In the genomic region with DNA sequence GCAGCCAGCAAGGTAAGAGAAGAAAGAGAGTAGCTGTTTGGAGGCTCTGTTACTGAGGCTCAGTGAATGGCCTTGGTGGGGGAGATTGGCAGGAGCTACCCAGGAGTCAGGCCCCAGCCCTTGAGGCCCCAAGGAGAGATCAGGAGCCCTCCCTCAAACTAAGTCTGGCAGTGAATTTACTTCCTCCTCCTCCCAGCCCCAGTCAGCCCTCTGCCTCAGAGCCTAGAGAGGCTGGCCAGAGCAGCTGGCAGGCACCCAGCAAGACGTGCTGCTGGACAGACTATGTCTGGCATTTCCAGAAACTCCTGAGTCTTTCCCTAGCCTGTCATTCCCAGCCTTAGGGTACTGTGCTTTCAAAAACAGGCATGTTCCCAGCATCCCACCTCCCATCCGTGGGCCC, we compare ENCODE assay signal across 9 mouse cellular contexts. TPM values are rescaled to one million over a fixed set of nuclear protein-coding genes. Genes with fewer than 3 reads are reported as not detected.
A peak's percentile ranks its signal among the peaks of the same experiment; 100 is the strongest.
DNase-seq lines count a peak whose midpoint lies in the region; ATAC-seq and TF ChIP-seq lines count a peak whose summit lies in the region.
"Had no signal": no experiment of that assay in that cellular context is flagged by ENCODE, and none has a peak within 500 bp of the region (broad histone marks: within the 10 kb centered on the region; RNA-seq: fewer than 3 reads in every experiment).

No protein-coding gene starts in this region.

- peak overlapping the region; percentile 79 for H3K27ac ChIP-seq in lung, embryonic 14.5 days (ENCODE audit: low read depth)
- no peak overlapping the region for H3K27ac ChIP-seq in hindbrain, embryonic 13.5 days
- H3K27ac ChIP-seq: macrophage had no signal

- TF ChIP-seq CTCF in lung, embryonic 14.5 days (IDR thresholded peaks at IDR 0.05; ENCODE audit: low read depth): no peak

- peaks cover 3% of the 10 kb centered on the region; the same call in 1 of the 2 replicates for H3K27me3 ChIP-seq in lung, embryonic 14.5 days (ENCODE audit: insufficient read depth, low read length)
- peaks cover 18% of the 10 kb centered on the region for H3K27me3 ChIP-seq in hindbrain, embryonic 13.5 days

- H3K4me2 ChIP-seq in lung, embryonic 14.5 days: peak overlapping the region; percentile 45
- H3K4me2 ChIP-seq in hindbrain, embryonic 13.5 days: no peak overlapping the region

- peak; percentile 56 to 70 for DNase-seq in cerebellum, postnatal 14 days
- DNase-seq in cerebellum, adult 9-10 months: no peak
- peak; percentile 49 for DNase-seq in urinary bladder, postnatal 25 days (ENCODE audit: low spot score)
- no peak for DNase-seq in urinary bladder, postnatal 10 days (ENCODE audit: low spot score)
- peak; percentile 82 for DNase-seq in heart, postnatal 4 days
- peak; percentile 98 for DNase-seq in lung, embryonic 14.5 days

- ATAC-seq in lung, embryonic 14.5 days (ENCODE audit: insufficient read depth): peak; percentile 95
- ATAC-seq in megakaryocyte-erythroid progenitor cell, adult 5-6 weeks (replicated peaks; ENCODE audit: low FRiP score, low TSS enrichment, poor library complexity, severe bottlenecking): no peak
- no peak for ATAC-seq in hindbrain, embryonic 13.5 days (ENCODE audit: low FRiP score)

- H3K4me1 ChIP-seq in lung, embryonic 14.5 days (ENCODE audit: insufficient read depth): peaks cover 21% of the 10 kb centered on the region
- H3K4me1 ChIP-seq in hindbrain, embryonic 13.5 days (replicated peaks): peaks cover 7% of the 10 kb centered on the region

- 17% methylated on average over 2 of the region's 2 CpGs for WGBS in lung, embryonic 14.5 days
- WGBS in hindbrain, embryonic 13.5 days: 50% methylated on average over 2 of the region's 2 CpGs

- no peaks in the 10 kb centered on the region for H3K9me3 ChIP-seq in lung, embryonic 14.5 days (ENCODE audit: low read depth, low read length)
- H3K9me3 ChIP-seq in hindbrain, embryonic 13.5 days: no peaks in the 10 kb centered on the region

- no peaks in the 10 kb centered on the region for H3K36me3 ChIP-seq in lung, embryonic 14.5 days (ENCODE audit: insufficient read depth)
- H3K36me3 ChIP-seq in hindbrain, embryonic 13.5 days: no peaks in the 10 kb centered on the region

- H3K9ac ChIP-seq in lung, embryonic 14.5 days: no peak overlapping the region
- H3K9ac ChIP-seq in hindbrain, embryonic 13.5 days: no peak overlapping the region

- no peak overlapping the region for H3K4me3 ChIP-seq in lung, embryonic 14.5 days (ENCODE audit: low read depth, low read length)
- no peak overlapping the region for H3K4me3 ChIP-seq in hindbrain, embryonic 13.5 days

RNA-seq across cellular contexts. Expression of gene P2ry6, which starts 4.7 kb away (rescaled TPM):
- total RNA-seq in heart, postnatal 4 days (2021): 1 to 10 TPM; 2.5 to 2.6 TPM
- polyA plus RNA-seq in lung, embryonic 14.5 days (2014; fragmentation: Nextera tagmentation; extraction: Ambion mirVana): 9.4 and 10.9 TPM in 2 replicates
- total RNA-seq in megakaryocyte-erythroid progenitor cell, adult 5-6 weeks (2014; fragmentation: Nextera tagmentation): not detected in 2 replicates
- not detected in 2 replicates for total RNA-seq in megakaryocyte-erythroid progenitor cell, adult 5-6 weeks (2017)
- 2.7 and 3.5 TPM in 2 replicates for polyA plus RNA-seq in hindbrain, embryonic 13.5 days (2015; fragmentation: Nextera tagmentation; extraction: Ambion mirVana)

RNA-seq across cellular contexts. Expression of gene P2ry2, which starts 33.5 kb away (rescaled TPM):
- 10 to 100 TPM; 10.6 to 12.2 TPM for total RNA-seq in heart, postnatal 4 days (2021)
- polyA plus RNA-seq in lung, embryonic 14.5 days (2014; fragmentation: Nextera tagmentation; extraction: Ambion mirVana): 3.4 and 3.5 TPM in 2 replicates
- total RNA-seq in megakaryocyte-erythroid progenitor cell, adult 5-6 weeks (2014; fragmentation: Nextera tagmentation): 0.64 and 0.70 TPM in 2 replicates
- 0.28 and 2.2 TPM in 2 replicates for total RNA-seq in megakaryocyte-erythroid progenitor cell, adult 5-6 weeks (2017)
- polyA plus RNA-seq in hindbrain, embryonic 13.5 days (2015; fragmentation: Nextera tagmentation; extraction: Ambion mirVana): 0.39 and 0.65 TPM in 2 replicates

RNA-seq across cellular contexts. Expression of gene Arhgef17, which starts 47.3 kb away (rescaled TPM):
- 10 to 100 TPM; 37.0 to 38.4 TPM for total RNA-seq in heart, postnatal 4 days (2021)
- polyA plus RNA-seq in lung, embryonic 14.5 days (2014; fragmentation: Nextera tagmentation; extraction: Ambion mirVana): 18.5 and 22.5 TPM in 2 replicates
- not detected in 2 replicates for total RNA-seq in megakaryocyte-erythroid progenitor cell, adult 5-6 weeks (2014; fragmentation: Nextera tagmentation)
- not detected in 2 replicates for total RNA-seq in megakaryocyte-erythroid progenitor cell, adult 5-6 weeks (2017)
- 7.2 and 7.7 TPM in 2 replicates for polyA plus RNA-seq in hindbrain, embryonic 13.5 days (2015; fragmentation: Nextera tagmentation; extraction: Ambion mirVana)

Comparison
In these comparisons a context has a peak if more than half of its experiments do, and no peak if none do; other contexts are left out.
1. DNase-seq: peak in cerebellum, postnatal 14 days (2 of 2), urinary bladder, postnatal 25 days (single experiment), heart, postnatal 4 days (single experiment) and lung, embryonic 14.5 days (single experiment); none in cerebellum, adult 9-10 months (single experiment) and urinary bladder, postnatal 10 days (single experiment).
2. RNA of gene Arhgef17, which starts 47.3 kb away (total RNA-seq): 37.0 to 38.4 TPM in heart, postnatal 4 days; not detected in megakaryocyte-erythroid progenitor cell, adult 5-6 weeks; every median in the first group is over 10 times any median in the second.